Mouse (Mus musculus): ENCODE measurements around the gene Myo7a. TPM values are rescaled to one million over a fixed set of nuclear protein-coding genes. Genes with fewer than 3 reads are reported as not detected.

Myo7a gene
- polyA plus RNA-seq, 1 experiment from 2014 or later = 10.1 TPM

- Histone ChIP-seq H3K9me3 (ENCODE audit: control insufficient read depth, low read length) (no peaks in the 10 kb centered on the region), H3K36me3 (ENCODE audit: control insufficient read depth, insufficient read depth, low read length) (peaks cover 3% of the 10 kb centered on the region; the same call in 1 of the 2 replicates), H3K27ac (ENCODE audit: low read depth, low read length) (no peak overlapping the region), H3K4me3 (ENCODE audit: low read depth, low read length) (no peak overlapping the region), H3K4me2 (peak overlapping the region; percentile 43; the same call in 1 of the 2 replicates), H3K27me3 (ENCODE audit: control insufficient read depth, insufficient read depth, low read length) (no peaks in the 10 kb centered on the region), H3K4me1 (ENCODE audit: control insufficient read depth, insufficient read depth, low read length) (peaks cover 2% of the 10 kb centered on the region; the same call in 1 of the 2 replicates), H3K9ac (ENCODE audit: low read length) (peak overlapping the region; percentile 68)
- ATAC-seq (ENCODE audit: low FRiP score) = peak; percentile 4; the same call in 1 of the 2 replicates
- WGBS = 92% methylated on average over 11 of the region's 11 CpGs
- no peak for DNase-seq (ENCODE audit: low spot score, missing footprints)
These were observed 16.8 kb downstream of the Myo7a start for GRCm38 (mm10) chr7:98102488-98102887.

- no peaks in the 10 kb centered on the region for H3K27me3 ChIP-seq (ENCODE audit: control insufficient read depth, insufficient read depth, low read length)
- no peak overlapping the region for H3K4me2 ChIP-seq
- no peak overlapping the region for H3K27ac ChIP-seq (ENCODE audit: low read depth, low read length)
- DNase-seq (ENCODE audit: low spot score, missing footprints) (no peak), ATAC-seq (ENCODE audit: low FRiP score) (no peak)
- peaks cover under 1% of the 10 kb centered on the region; the same call in 1 of the 2 replicates for H3K4me1 ChIP-seq (ENCODE audit: control insufficient read depth, insufficient read depth, low read length)
- WGBS = 93% methylated on average over 8 of the region's 8 CpGs
- no peaks in the 10 kb centered on the region for H3K9me3 ChIP-seq (ENCODE audit: control insufficient read depth, low read length)
- no peak overlapping the region for H3K4me3 ChIP-seq (ENCODE audit: low read depth, low read length)
- peaks cover 7% of the 10 kb centered on the region; the same call in 1 of the 2 replicates for H3K36me3 ChIP-seq (ENCODE audit: control insufficient read depth, insufficient read depth, low read length)
- H3K9ac ChIP-seq (ENCODE audit: low read length) = no peak overlapping the region
These were observed 21.8 kb downstream of the Myo7a start for GRCm38 (mm10) chr7:98097557-98097956.

GRCm38 (mm10) chr7:98095852-98096251 is 23.5 kb downstream of the Myo7a start:
- Histone ChIP-seq H3K27me3 (ENCODE audit: control insufficient read depth, insufficient read depth, low read length) (no peaks in the 10 kb centered on the region), H3K4me1 (ENCODE audit: control insufficient read depth, insufficient read depth, low read length) (no peaks in the 10 kb centered on the region), H3K4me2 (no peak overlapping the region), H3K27ac (ENCODE audit: low read depth, low read length) (no peak overlapping the region), H3K9me3 (ENCODE audit: control insufficient read depth, low read length) (no peaks in the 10 kb centered on the region), H3K4me3 (ENCODE audit: low read depth, low read length) (no peak overlapping the region), H3K36me3 (ENCODE audit: control insufficient read depth, insufficient read depth, low read length) (peaks cover 10% of the 10 kb centered on the region; the same call in 1 of the 2 replicates), H3K9ac (ENCODE audit: low read length) (no peak overlapping the region)
- no peak for ATAC-seq (ENCODE audit: low FRiP score)
- DNase-seq (ENCODE audit: low spot score, missing footprints) = no peak
- WGBS = 97% methylated on average over 4 of the region's 4 CpGs

GRCm38 (mm10) chr7:98086346-98086745 is 33.0 kb downstream of the Myo7a start:
- H3K27me3 ChIP-seq (ENCODE audit: control insufficient read depth, insufficient read depth, low read length) = no peaks in the 10 kb centered on the region

GRCm38 (mm10) chr7:98085314-98085713 is 34.0 kb downstream of the Myo7a start:
- H3K36me3 ChIP-seq (ENCODE audit: control insufficient read depth, insufficient read depth, low read length) = no peaks in the 10 kb centered on the region
- peaks cover 12% of the 10 kb centered on the region for H3K4me1 ChIP-seq (ENCODE audit: control insufficient read depth, insufficient read depth, low read length)
- no peak overlapping the region for H3K27ac ChIP-seq (ENCODE audit: low read depth, low read length)
- 69% methylated on average over 7 of the region's 7 CpGs for WGBS
- H3K27me3 ChIP-seq (ENCODE audit: control insufficient read depth, insufficient read depth, low read length) = no peaks in the 10 kb centered on the region
- H3K4me2 ChIP-seq = no peak overlapping the region
- H3K9ac ChIP-seq (ENCODE audit: low read length) = no peak overlapping the region
- DNase-seq (ENCODE audit: low spot score, missing footprints) (no peak), ATAC-seq (ENCODE audit: low FRiP score) (no peak)
- no peak overlapping the region for H3K4me3 ChIP-seq (ENCODE audit: low read depth, low read length)
- no peaks in the 10 kb centered on the region for H3K9me3 ChIP-seq (ENCODE audit: control insufficient read depth, low read length)

More at GRCm38 (mm10) chr7:98086346-98086745, 33.0 kb downstream of the Myo7a start:
- Histone ChIP-seq H3K4me3 (ENCODE audit: low read depth, low read length) (no peak overlapping the region), H3K4me2 (no peak overlapping the region), H3K27ac (ENCODE audit: low read depth, low read length) (no peak overlapping the region), H3K9ac (ENCODE audit: low read length) (no peak overlapping the region), H3K36me3 (ENCODE audit: control insufficient read depth, insufficient read depth, low read length) (no peaks in the 10 kb centered on the region), H3K9me3 (ENCODE audit: control insufficient read depth, low read length) (no peaks in the 10 kb centered on the region), H3K4me1 (ENCODE audit: control insufficient read depth, insufficient read depth, low read length) (peaks cover 12% of the 10 kb centered on the region)
- 52% methylated on average over 2 of the region's 2 CpGs for WGBS
- ATAC-seq (ENCODE audit: low FRiP score) (no peak), DNase-seq (ENCODE audit: low spot score, missing footprints) (no peak)

GRCm38 (mm10) chr7:98084541-98085293 is 34.6 kb downstream of the Myo7a start:
- DNase-seq (ENCODE audit: low spot score, missing footprints) (no peak), ATAC-seq (ENCODE audit: low FRiP score) (no peak)
- H3K27ac ChIP-seq (ENCODE audit: low read depth, low read length) = no peak overlapping the region
- no peak overlapping the region for H3K9ac ChIP-seq (ENCODE audit: low read length)
- no peak overlapping the region for H3K4me3 ChIP-seq (ENCODE audit: low read depth, low read length)
- peaks cover 12% of the 10 kb centered on the region for H3K4me1 ChIP-seq (ENCODE audit: control insufficient read depth, insufficient read depth, low read length)
- 67% methylated on average over 12 of the region's 12 CpGs for WGBS
- no peaks in the 10 kb centered on the region for H3K9me3 ChIP-seq (ENCODE audit: control insufficient read depth, low read length)
- no peaks in the 10 kb centered on the region for H3K27me3 ChIP-seq (ENCODE audit: control insufficient read depth, insufficient read depth, low read length)
- H3K36me3 ChIP-seq (ENCODE audit: control insufficient read depth, insufficient read depth, low read length) = no peaks in the 10 kb centered on the region
- H3K4me2 ChIP-seq = no peak overlapping the region

- Histone ChIP-seq H3K27ac (ENCODE audit: low read depth, low read length) (peak overlapping the region; percentile 80), H3K36me3 (ENCODE audit: control insufficient read depth, insufficient read depth, low read length) (no peaks in the 10 kb centered on the region), H3K4me1 (ENCODE audit: control insufficient read depth, insufficient read depth, low read length) (peaks cover 12% of the 10 kb centered on the region), H3K27me3 (ENCODE audit: control insufficient read depth, insufficient read depth, low read length) (no peaks in the 10 kb centered on the region), H3K4me2 (no peak overlapping the region), H3K4me3 (ENCODE audit: low read depth, low read length) (no peak overlapping the region), H3K9ac (ENCODE audit: low read length) (peak overlapping the region; percentile 38), H3K9me3 (ENCODE audit: control insufficient read depth, low read length) (no peaks in the 10 kb centered on the region)
- peak; percentile 88 for DNase-seq (ENCODE audit: low spot score, missing footprints)
- WGBS = 13% methylated on average over 5 of the region's 5 CpGs
- peak; percentile 85 for ATAC-seq (ENCODE audit: low FRiP score)
These were observed 36.9 kb downstream of the Myo7a start for GRCm38 (mm10) chr7:98082376-98082775.

GRCm38 (mm10) chr7:98077453-98077852 is 41.9 kb downstream of the Myo7a start:
- H3K27me3 ChIP-seq (ENCODE audit: control insufficient read depth, insufficient read depth, low read length) = no peaks in the 10 kb centered on the region
- WGBS = 84% methylated on average over 11 of the region's 11 CpGs
- H3K4me3 ChIP-seq (ENCODE audit: low read depth, low read length) = no peak overlapping the region
- H3K36me3 ChIP-seq (ENCODE audit: control insufficient read depth, insufficient read depth, low read length) = no peaks in the 10 kb centered on the region
- ATAC-seq (ENCODE audit: low FRiP score) (no peak), DNase-seq (ENCODE audit: low spot score, missing footprints) (no peak)
- H3K9ac ChIP-seq (ENCODE audit: low read length) = no peak overlapping the region
- no peak overlapping the region for H3K4me2 ChIP-seq
- peaks cover 5% of the 10 kb centered on the region for H3K4me1 ChIP-seq (ENCODE audit: control insufficient read depth, insufficient read depth, low read length)
- H3K27ac ChIP-seq (ENCODE audit: low read depth, low read length) = no peak overlapping the region
- no peaks in the 10 kb centered on the region for H3K9me3 ChIP-seq (ENCODE audit: control insufficient read depth, low read length)

GRCm38 (mm10) chr7:98071620-98072019 is 47.7 kb downstream of the Myo7a start:
- Histone ChIP-seq H3K9ac (ENCODE audit: low read length) (no peak overlapping the region), H3K4me3 (ENCODE audit: low read depth, low read length) (no peak overlapping the region), H3K4me2 (no peak overlapping the region), H3K27ac (ENCODE audit: low read depth, low read length) (no peak overlapping the region), H3K36me3 (ENCODE audit: control insufficient read depth, insufficient read depth, low read length) (no peaks in the 10 kb centered on the region), H3K9me3 (ENCODE audit: control insufficient read depth, low read length) (no peaks in the 10 kb centered on the region), H3K4me1 (ENCODE audit: control insufficient read depth, insufficient read depth, low read length) (no peaks in the 10 kb centered on the region), H3K27me3 (ENCODE audit: control insufficient read depth, insufficient read depth, low read length) (no peaks in the 10 kb centered on the region)
- WGBS = 32% methylated on average over 5 of the region's 5 CpGs
- DNase-seq (ENCODE audit: low spot score, missing footprints) = peak; percentile 98
- peak; percentile 75 for ATAC-seq (ENCODE audit: low FRiP score)
